Mouse (Mus musculus): ENCODE measurements around the gene Duoxa2.

The Duoxa2 gene

DNA sequence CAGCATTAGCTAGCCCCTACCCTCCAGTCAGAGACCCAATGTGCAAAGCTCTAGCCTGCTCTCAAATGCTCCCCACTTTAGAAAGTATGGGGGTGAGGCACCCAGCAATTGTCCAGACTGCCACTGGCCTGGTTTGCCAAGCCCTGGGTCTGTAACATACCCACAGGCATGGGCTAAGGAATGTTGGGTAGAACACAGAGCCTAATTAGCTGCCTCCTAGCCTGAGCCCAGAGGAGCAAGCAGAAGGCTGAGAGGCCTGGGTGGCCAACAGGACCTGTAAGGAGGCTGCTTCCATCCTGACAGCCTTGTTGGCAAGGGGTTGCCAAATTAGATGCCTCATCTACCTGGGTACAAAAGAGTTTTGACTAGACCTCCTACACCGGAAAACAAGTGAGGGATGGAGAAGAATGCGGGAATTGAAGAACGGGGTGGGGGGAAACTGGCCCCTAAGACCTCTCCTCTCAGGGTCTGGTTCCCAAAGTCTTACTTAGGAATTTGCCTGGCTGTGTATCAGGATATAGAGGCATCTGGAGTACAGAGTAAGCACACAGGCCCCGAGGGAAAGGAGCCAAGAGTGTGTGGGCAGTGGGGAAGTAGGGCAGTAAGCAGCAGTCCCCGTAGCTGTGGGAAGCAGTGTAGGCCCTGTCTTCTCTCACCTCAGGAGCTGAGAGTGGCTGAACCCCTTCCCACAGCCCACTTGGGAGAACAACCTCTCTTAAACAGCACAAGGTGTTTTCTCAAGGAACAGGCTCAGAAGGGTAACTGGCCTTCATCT lies 52.6 kb downstream of the Duoxa2 start:
- in situ Hi-C loops (cut with MboI; ENCODE audit: low sequenced_read_pairs): no loop called here

- in situ Hi-C loops (cut with MboI; ENCODE audit: low sequenced_read_pairs): no loop called here
Observed at GRCm38 (mm10) chr2:122351931-122352329, 53.2 kb downstream of the Duoxa2 start.

All from CH12F3 (cell line).